Mouse (Mus musculus) midbrain, embryonic 16.5 days (tissue): ENCODE data around the gene Mia. TPM values are rescaled to one million over a fixed set of nuclear protein-coding genes. Genes with fewer than 3 reads are reported as not detected.

ENCODE experiments used
- ATAC-seq: fragments of 200-750 bp; cut with Nextera tagmentation; 2 replicates; pipeline ENCODE4 v1.8.0; 2017; ENCODE audit warnings: moderate TSS enrichment
- H3K27ac ChIP-seq: fragments of 300-500 bp; sonication (generic); 2 replicates; pipeline ENCODE4 v1.5.1; 2014; ENCODE audit warnings: mild to moderate bottlenecking, low read length, mixed read lengths
- H3K27me3 ChIP-seq: fragments of 300-500 bp; sonication (generic); 2 replicates; pipeline ENCODE4 v1.6.1; 2014; ENCODE audit warnings: low read depth, low read length, mixed read lengths; ENCODE audit not compliant: control insufficient read depth, insufficient read depth
- H3K36me3 ChIP-seq: fragments of 300-500 bp; sonication (generic); 2 replicates; pipeline ENCODE4 v1.6.1; 2014; ENCODE audit warnings: mild to moderate bottlenecking, low read length, moderate library complexity, mixed read lengths; ENCODE audit not compliant: control insufficient read depth, insufficient read depth
- H3K4me1 ChIP-seq: fragments of 300-500 bp; sonication (generic); 2 replicates; pipeline ENCODE4 v1.6.1; 2014; ENCODE audit warnings: mild to moderate bottlenecking, low read length, mixed read lengths; ENCODE audit not compliant: control insufficient read depth, insufficient read depth
- H3K4me2 ChIP-seq: fragments of 300-500 bp; sonication (generic); 2 replicates; pipeline ENCODE4 v1.6.1; 2014; ENCODE audit warnings: mild to moderate bottlenecking, low read length, mixed read lengths
- H3K4me3 ChIP-seq: fragments of 300-500 bp; sonication (generic); 2 replicates; pipeline ENCODE4 v1.5.1; 2014; ENCODE audit warnings: low read depth, mild to moderate bottlenecking, low read length, moderate library complexity, mixed read lengths
- H3K9ac ChIP-seq: fragments of 300-500 bp; sonication (generic); 2 replicates; pipeline ENCODE4 v1.6.1; 2014; ENCODE audit warnings: low read depth, low read length, mixed read lengths
- H3K9me3 ChIP-seq: fragments of 300-500 bp; sonication (generic); replicated peaks from 2 replicates; pipeline ENCODE4 v1.6.1; 2014; ENCODE audit warnings: mild to moderate bottlenecking, low read length, mixed read lengths; ENCODE audit not compliant: control insufficient read depth, poor library complexity, severe bottlenecking
- WGBS: fragments of 180-500 bp; shearing (Covaris S2); extraction: QIAGEN DNeasy Blood & Tissue Kit; methylation state at CpG from one replicate; pipeline ENCODE4 v1.1.7; 2014; 5-methylcytosine and 5-hydroxymethylcytosine counted together
- polyA plus RNA-seq: library from polyadenylated mRNA; unstranded; fragments of >200 nt; fragmentation: Nextera tagmentation; extraction: Ambion mirVana; gene quantifications from 2 replicates; pipeline ENCODE4 v1.2.1, GENCODE M21; 2015

Mia gene
- polyA plus RNA-seq, 1 experiment from 2014 or later, result 18.8 TPM

DNA sequence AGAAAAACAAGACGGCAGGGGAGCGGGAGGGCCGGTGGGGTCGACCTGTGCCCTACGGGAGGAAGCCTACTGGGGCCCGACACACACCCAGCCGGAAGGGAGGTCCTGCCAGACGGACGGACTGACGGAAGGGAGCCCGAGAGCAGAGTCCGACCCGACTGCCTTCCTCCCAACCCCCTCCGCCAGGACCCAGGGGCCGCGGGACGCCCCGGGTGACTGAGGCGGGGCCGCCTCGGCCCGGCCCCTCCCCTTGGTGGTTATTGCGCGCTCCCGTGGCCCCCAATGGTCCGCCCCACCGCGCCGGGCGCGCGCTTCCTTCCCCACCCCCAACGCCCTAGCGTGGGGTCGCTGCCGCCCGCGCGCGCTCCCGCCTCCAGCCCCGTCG, 14.7 kb downstream of the Mia start:
- Histone ChIP-seq H3K36me3 (peaks cover 14% of the 10 kb centered on the region), H3K27ac (peak overlapping the region; percentile 98), H3K4me3 (peak overlapping the region; percentile 80), H3K4me1 (peaks cover 52% of the 10 kb centered on the region), H3K9me3 (no peaks in the 10 kb centered on the region), H3K27me3 (no peaks in the 10 kb centered on the region), H3K9ac (peak overlapping the region; percentile 92), H3K4me2 (peak overlapping the region; percentile 95)
- ATAC-seq, result peak; percentile 51
- under 1% methylated on average over 37 of the region's 43 CpGs for WGBS

DNA sequence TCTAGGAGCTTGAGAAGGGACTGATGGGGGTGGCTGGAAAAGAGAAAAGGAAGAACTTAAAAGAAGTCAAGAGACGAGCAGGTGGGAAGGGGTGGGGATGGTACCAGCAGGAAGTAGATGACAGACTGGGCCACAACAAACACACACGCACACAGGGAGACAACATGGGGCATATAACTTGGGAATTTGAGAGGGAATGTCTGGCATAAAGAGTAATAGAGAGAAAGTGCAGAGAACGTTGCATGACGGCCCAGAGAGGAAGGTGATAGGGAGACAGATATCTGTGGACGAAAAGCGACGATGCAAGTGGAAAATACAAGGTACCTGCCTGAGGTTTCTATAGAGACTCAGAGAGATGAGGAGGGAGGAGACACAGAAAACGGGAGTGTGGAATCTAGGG, 15.3 kb downstream of the Mia start:
- Histone ChIP-seq H3K27me3 (no peaks in the 10 kb centered on the region), H3K4me1 (peaks cover 58% of the 10 kb centered on the region), H3K4me3 (peak overlapping the region; percentile 80), H3K27ac (peak overlapping the region; percentile 98), H3K9me3 (no peaks in the 10 kb centered on the region), H3K36me3 (peaks cover 10% of the 10 kb centered on the region; the same call in 1 of the 2 replicates), H3K4me2 (peak overlapping the region; percentile 95), H3K9ac (peak overlapping the region; percentile 92)
- 1% methylated on average over 8 of the region's 8 CpGs for WGBS
- ATAC-seq, result no peak

DNA sequence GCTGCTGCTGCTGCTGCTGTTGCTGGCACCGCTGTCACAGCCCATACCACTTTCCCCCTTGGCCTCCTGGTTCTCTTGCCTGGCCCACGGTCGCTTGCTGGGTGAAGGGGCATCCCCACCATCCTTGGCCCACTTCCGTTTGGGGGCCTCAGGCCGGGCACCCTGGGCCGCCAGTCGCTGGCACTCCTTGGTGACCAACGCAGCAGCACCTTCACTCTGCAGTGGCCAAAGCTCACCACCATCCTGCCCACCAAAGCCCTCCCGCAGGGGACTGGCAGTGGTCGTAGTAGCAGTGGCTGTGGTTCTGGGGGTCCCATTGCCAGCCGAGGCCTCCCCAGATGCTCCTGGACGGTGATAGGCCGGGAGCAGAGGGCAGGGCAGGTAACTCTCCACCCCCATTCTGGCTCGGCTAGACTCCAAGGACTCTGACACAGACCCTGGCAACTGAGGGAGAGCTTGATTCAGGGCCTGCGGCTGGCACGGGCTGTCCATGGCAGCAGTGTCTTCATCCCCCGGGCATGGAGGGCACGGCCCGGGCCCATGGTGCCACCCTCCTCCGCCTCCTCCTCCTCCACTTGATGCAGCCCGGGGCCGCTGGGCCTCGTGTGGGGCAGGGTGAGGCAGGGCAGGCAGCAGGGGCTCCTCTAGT, 15.8 kb downstream of the Mia start:
- peak overlapping the region; percentile 92 for H3K9ac ChIP-seq
- WGBS, result 70% methylated on average over 23 of the region's 23 CpGs

DNA sequence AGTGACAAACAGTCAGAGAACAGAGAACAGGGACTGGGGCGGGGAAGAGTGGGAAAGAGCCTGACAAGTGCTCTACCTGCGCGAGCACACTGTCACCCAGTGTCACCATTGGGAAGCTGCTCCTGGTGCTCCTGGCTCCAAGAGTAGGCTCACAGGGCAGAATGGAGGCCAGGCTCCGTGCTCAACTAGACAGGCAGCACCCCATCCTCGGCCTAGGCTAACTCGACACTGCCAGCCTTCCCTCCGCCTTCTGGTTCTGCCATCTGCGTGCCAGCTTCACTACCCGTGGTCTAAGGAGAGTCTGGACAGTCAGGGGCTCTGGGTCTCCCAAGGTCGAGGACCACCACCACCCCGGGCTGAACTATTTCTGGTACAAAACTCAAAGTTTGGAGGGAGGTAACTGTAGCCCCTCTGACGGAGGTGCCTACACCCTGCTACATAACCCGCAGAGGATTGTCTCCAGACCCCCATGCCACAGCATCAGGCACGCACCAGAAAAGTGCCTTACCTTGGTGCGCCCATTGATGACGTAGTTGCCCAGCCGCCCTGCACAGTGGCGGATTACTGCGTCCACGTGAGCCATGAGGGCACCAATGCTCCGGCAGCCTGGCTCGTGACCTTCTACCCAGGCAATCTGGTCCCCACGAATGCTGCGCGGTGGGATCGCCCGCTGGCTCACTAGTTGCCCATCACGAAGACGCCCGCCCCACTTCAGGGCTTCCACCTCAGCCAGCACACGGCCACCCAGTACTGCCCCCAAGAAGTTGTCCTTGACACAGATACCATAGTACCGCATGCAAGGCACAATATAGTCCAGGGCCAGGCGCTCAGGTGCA, 16.6 kb downstream of the Mia start:
- Histone ChIP-seq H3K36me3 (peaks cover 10% of the 10 kb centered on the region; the same call in 1 of the 2 replicates), H3K27me3 (no peaks in the 10 kb centered on the region), H3K9ac (peak overlapping the region; percentile 92), H3K4me1 (peaks cover 66% of the 10 kb centered on the region), H3K9me3 (no peaks in the 10 kb centered on the region), H3K4me3 (peak overlapping the region; percentile 80; the same call in 1 of the 2 replicates), H3K27ac (no peak overlapping the region), H3K4me2 (peak overlapping the region; percentile 95)
- 88% methylated on average over 33 of the region's 33 CpGs for WGBS
- no peak for ATAC-seq

More for the DNA sequence above, 15.8 kb downstream of the Mia start:
- ATAC-seq, result no peak
- Histone ChIP-seq H3K27me3 (no peaks in the 10 kb centered on the region), H3K4me3 (peak overlapping the region; percentile 80), H3K27ac (peak overlapping the region; percentile 98), H3K36me3 (peaks cover 10% of the 10 kb centered on the region; the same call in 1 of the 2 replicates), H3K4me1 (peaks cover 63% of the 10 kb centered on the region), H3K9me3 (no peaks in the 10 kb centered on the region), H3K4me2 (peak overlapping the region; percentile 95)

DNA sequence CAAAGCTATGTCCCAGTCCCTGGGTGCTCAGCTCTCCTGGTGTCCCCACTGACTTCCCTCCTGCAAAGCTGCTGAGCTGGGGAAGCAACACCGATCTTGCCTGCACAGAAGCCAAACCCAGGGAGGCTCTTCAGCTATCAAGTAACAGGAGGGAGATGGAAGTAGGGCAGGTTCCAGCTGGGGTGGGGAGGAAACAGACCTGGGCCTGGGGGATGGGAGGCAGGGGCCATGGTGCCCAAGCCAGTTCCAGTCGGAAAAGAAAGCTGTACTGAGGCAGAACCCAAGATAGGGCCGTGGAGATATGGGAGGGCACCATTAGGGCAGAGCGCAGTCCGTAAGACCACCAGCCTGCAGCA, 17.5 kb downstream of the Mia start:
- Histone ChIP-seq H3K4me3 (peak overlapping the region; percentile 0), H3K9me3 (no peaks in the 10 kb centered on the region), H3K36me3 (peaks cover 14% of the 10 kb centered on the region; the same call in 1 of the 2 replicates), H3K4me1 (peaks cover 66% of the 10 kb centered on the region), H3K4me2 (peak overlapping the region; percentile 95), H3K9ac (peak overlapping the region; percentile 52), H3K27me3 (no peaks in the 10 kb centered on the region), H3K27ac (no peak overlapping the region)
- WGBS, result 86% methylated on average over 5 of the region's 5 CpGs
- no peak for ATAC-seq

DNA sequence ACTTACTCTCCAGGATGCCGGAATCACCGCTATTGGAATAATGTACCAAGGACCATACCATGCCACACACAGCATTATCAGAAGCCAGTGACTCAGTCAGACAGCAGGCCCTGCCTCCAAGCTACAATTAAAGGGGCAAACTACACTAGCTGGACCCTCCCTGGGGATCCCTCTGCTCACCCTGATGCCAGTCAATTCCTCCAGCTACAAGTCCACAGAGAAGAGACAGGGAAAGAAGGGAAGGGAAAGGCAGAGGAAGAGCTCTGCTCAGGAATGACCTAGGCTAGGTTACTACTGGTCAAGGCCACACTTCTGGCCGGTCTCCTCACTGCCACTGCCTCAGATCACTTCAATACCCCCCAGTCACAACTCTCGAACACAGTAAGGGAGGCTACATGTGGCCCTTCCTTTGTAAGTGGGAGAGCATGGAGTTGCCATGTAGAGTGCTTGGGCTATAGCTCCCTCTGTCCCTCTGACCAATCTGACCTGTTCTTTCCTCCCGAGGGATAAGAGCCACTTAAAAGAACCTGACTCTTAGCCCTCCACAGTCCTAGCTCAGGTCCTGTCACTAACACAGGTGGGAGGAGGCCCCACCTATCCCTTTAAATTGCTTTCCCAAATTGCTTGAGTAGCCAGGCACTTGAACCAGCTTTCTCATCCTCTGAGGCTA, 18.0 kb downstream of the Mia start:
- no peaks in the 10 kb centered on the region for H3K27me3 ChIP-seq
- H3K4me1 ChIP-seq, result peaks cover 66% of the 10 kb centered on the region
- 85% methylated on average over 5 of the region's 5 CpGs for WGBS
- H3K9ac ChIP-seq, result peak overlapping the region; percentile 52
- peak overlapping the region; percentile 95 for H3K4me2 ChIP-seq
- no peak for ATAC-seq
- H3K4me3 ChIP-seq, result peak overlapping the region; percentile 0; the same call in 1 of the 2 replicates
- peaks cover 17% of the 10 kb centered on the region for H3K36me3 ChIP-seq
- H3K27ac ChIP-seq, result no peak overlapping the region
- H3K9me3 ChIP-seq, result no peaks in the 10 kb centered on the region

DNA sequence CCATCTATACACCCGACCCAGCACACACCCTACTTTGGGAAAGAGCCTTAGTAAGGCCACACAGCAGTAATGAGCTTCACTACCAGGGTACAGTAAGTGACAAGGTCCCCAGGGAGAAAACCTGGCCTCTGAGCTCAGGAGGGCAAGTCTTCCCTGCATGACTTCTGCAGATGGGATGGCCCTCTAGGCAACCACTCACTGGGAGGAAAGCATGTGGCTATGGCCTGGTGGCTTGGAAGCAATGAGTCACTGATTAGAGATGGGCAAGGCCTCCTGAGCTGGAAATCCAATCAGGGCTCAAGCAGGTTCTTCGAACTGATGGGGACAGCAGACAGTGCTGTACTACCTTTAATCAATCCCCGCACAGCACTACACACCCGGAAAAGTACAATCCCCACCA, 19.2 kb downstream of the Mia start:
- H3K4me2 ChIP-seq, result no peak overlapping the region
- ATAC-seq, result no peak
- H3K4me3 ChIP-seq, result no peak overlapping the region
- H3K9me3 ChIP-seq, result no peaks in the 10 kb centered on the region
- H3K27me3 ChIP-seq, result no peaks in the 10 kb centered on the region
- 80% methylated on average over 4 of the region's 4 CpGs for whole genome bisulfite sequencing
- H3K36me3 ChIP-seq, result peaks cover 24% of the 10 kb centered on the region
- H3K9ac ChIP-seq, result peak overlapping the region; percentile 31; the same call in 1 of the 2 replicates
- H3K4me1 ChIP-seq, result peaks cover 60% of the 10 kb centered on the region
- H3K27ac ChIP-seq, result no peak overlapping the region

DNA sequence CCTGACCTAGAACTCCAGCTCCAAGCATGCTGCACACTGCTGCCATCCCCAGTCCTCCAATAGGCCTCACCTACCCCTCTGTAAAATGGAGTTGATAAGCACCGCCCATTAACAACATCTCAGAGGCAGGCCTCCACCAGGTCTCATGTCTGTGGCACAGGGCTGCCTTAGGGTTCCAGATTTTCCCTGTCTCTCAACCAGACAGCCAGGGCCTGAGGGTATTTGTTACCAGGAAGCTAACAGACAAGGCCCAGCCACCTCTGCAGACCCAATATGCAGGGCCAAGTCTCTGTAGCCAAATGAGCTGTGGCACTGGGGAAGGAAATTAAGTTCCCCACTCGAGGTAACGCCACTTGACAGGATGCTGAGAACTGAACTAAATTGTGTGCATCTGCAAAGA, 20.0 kb downstream of the Mia start:
- Histone ChIP-seq H3K4me1 (peaks cover 60% of the 10 kb centered on the region), H3K27ac (no peak overlapping the region), H3K4me2 (no peak overlapping the region), H3K36me3 (peaks cover 24% of the 10 kb centered on the region), H3K9me3 (no peaks in the 10 kb centered on the region), H3K27me3 (no peaks in the 10 kb centered on the region), H3K9ac (no peak overlapping the region), H3K4me3 (no peak overlapping the region)
- ATAC-seq, result no peak
- WGBS, result 89% methylated on average over 3 of the region's 3 CpGs
